Mouse (Mus musculus): ENCODE results near the gene Apc2.

Gene Apc2

GRCm38 (mm10) chr10:80262776-80263365, 32.9 kb upstream of the Apc2 start:
- DNase-seq (ENCODE audit: low spot score in 2 of 2), result no peak

GRCm38 (mm10) chr10:80264341-80265148, 31.2 kb upstream of the Apc2 start:
- peak; percentile 99 for DNase-seq (ENCODE audit: low spot score in 2 of 2)

GRCm38 (mm10) chr10:80265149-80265486, 30.7 kb upstream of the Apc2 start:
- no peak for DNase-seq (ENCODE audit: low spot score in 2 of 2)

- DNase-seq (ENCODE audit: low spot score in 2 of 2), result no peak
Measured at GRCm38 (mm10) chr10:80270099-80270498, 25.7 kb upstream of the Apc2 start.

- peak in 1 of 2 experiments; percentile 31 for DNase-seq (ENCODE audit: low spot score in 2 of 2)
Measured at GRCm38 (mm10) chr10:80270734-80271181, 25.0 kb upstream of the Apc2 start.

GRCm38 (mm10) chr10:80271186-80271843, 24.5 kb upstream of the Apc2 start:
- peak in 1 of 2 experiments; percentile 26 for DNase-seq (ENCODE audit: low spot score in 2 of 2)

GRCm38 (mm10) chr10:80271870-80272585, 23.7 kb upstream of the Apc2 start:
- no peak for DNase-seq (ENCODE audit: low spot score in 2 of 2)

GRCm38 (mm10) chr10:80273847-80274246, 21.9 kb upstream of the Apc2 start:
- DNase-seq (ENCODE audit: low spot score in 2 of 2), result no peak

GRCm38 (mm10) chr10:80276238-80276637, 19.5 kb upstream of the Apc2 start:
- no peak for DNase-seq (ENCODE audit: low spot score in 2 of 2)

- no peak for DNase-seq (ENCODE audit: low spot score in 2 of 2)
Measured at GRCm38 (mm10) chr10:80278390-80278789, 17.4 kb upstream of the Apc2 start.

GRCm38 (mm10) chr10:80279273-80279672, 16.5 kb upstream of the Apc2 start:
- no peak for DNase-seq (ENCODE audit: low spot score in 2 of 2)

GRCm38 (mm10) chr10:80281304-80281703, 14.5 kb upstream of the Apc2 start:
- no peak for DNase-seq (ENCODE audit: low spot score in 2 of 2)

- no peak for DNase-seq (ENCODE audit: low spot score in 2 of 2)
Measured at GRCm38 (mm10) chr10:80281921-80282371, 13.8 kb upstream of the Apc2 start.

- no peak for DNase-seq (ENCODE audit: low spot score in 2 of 2)
Measured at GRCm38 (mm10) chr10:80282481-80283441, 13.0 kb upstream of the Apc2 start.

- DNase-seq (ENCODE audit: low spot score in 2 of 2), result no peak
Measured at GRCm38 (mm10) chr10:80285222-80286070, 10.3 kb upstream of the Apc2 start.

GRCm38 (mm10) chr10:80288097-80288496, 7.7 kb upstream of the Apc2 start:
- DNase-seq (ENCODE audit: low spot score in 2 of 2), result no peak

- DNase-seq (ENCODE audit: low spot score in 2 of 2), result no peak
Measured at GRCm38 (mm10) chr10:80288657-80289056, 7.1 kb upstream of the Apc2 start.

- peak; percentile 94 for DNase-seq (ENCODE audit: low spot score in 2 of 2)
Measured at GRCm38 (mm10) chr10:80292251-80293146, 3.3 kb upstream of the Apc2 start, which contains the start of gene Rps15. Gene Rps15 (plus strand): TSS chr10:80292453.

GRCm38 (mm10) chr10:80293325-80293724, 2.5 kb upstream of the Apc2 start:
- no peak for DNase-seq (ENCODE audit: low spot score in 2 of 2)
